9 mouse cellular contexts compared by ENCODE assay signal in genomic region chr7:29471309-29471708, GRCm38 (mm10). TPM values are rescaled to one million over a fixed set of nuclear protein-coding genes. Genes with fewer than 3 reads are reported as not detected.
DNase-seq lines count a peak whose midpoint lies in the region; ATAC-seq and TF ChIP-seq lines count a peak whose summit lies in the region.
"Had no signal": no experiment of that assay in that cellular context is flagged by ENCODE, and none has a peak within 500 bp of the region (broad histone marks: within the 10 kb centered on the region; RNA-seq: fewer than 3 reads in every experiment).

No protein-coding gene starts in this region.

- no peak overlapping the region for H3K9ac ChIP-seq in liver, embryonic 13.5 days
- H3K9ac ChIP-seq in hindbrain, embryonic 15.5 days: no peak overlapping the region

- peaks cover 33% of the 10 kb centered on the region for H3K4me1 ChIP-seq in liver, embryonic 13.5 days (replicated peaks)
- peaks cover 37% of the 10 kb centered on the region for H3K4me1 ChIP-seq in hindbrain, embryonic 15.5 days (replicated peaks)

- ATAC-seq in liver, embryonic 13.5 days (ENCODE audit: low read depth): peak; percentile 32; the same call in 1 of the 2 replicates
- no peak for ATAC-seq in hindbrain, embryonic 15.5 days (ENCODE audit: low FRiP score, low read depth)

- DNase-seq in liver, embryonic 13.5 days: peak; percentile 13
- no peak for DNase-seq in liver
- DNase-seq in large intestine, adult 2 months (ENCODE audit: low read depth, low spot score): peak; percentile 74
- peak; percentile 47 to 49 for DNase-seq in thymus, postnatal 10 days (ENCODE audit: low spot score in 2 of 2)
- DNase-seq in right cerebral cortex, postnatal 14 days: no peak
- no peak for DNase-seq in gastrocnemius, adult 2 months
- no peak for DNase-seq in heart, adult 8-10 months (ENCODE audit: low spot score)
- DNase-seq: layer of hippocampus, postnatal 36 days had no signal

- no peaks in the 10 kb centered on the region for H3K36me3 ChIP-seq in liver, embryonic 13.5 days
- no peaks in the 10 kb centered on the region for H3K36me3 ChIP-seq in hindbrain, embryonic 15.5 days

- H3K27me3 ChIP-seq in liver, embryonic 13.5 days: no peaks in the 10 kb centered on the region
- no peaks in the 10 kb centered on the region for H3K27me3 ChIP-seq in hindbrain, embryonic 15.5 days

- 57% methylated on average over 7 of the region's 7 CpGs for WGBS in liver, embryonic 13.5 days (ENCODE audit: insufficient replicate concordance)
- WGBS in hindbrain, embryonic 15.5 days: 58% methylated on average over 7 of the region's 7 CpGs
- WGBS in large intestine, adult 2 months: 19% methylated on average over 7 of the region's 7 CpGs

- no peak for TF ChIP-seq CTCF in gastrocnemius, adult 2 months (IDR thresholded peaks at IDR 0.05)

- no peaks in the 10 kb centered on the region for H3K9me3 ChIP-seq in liver, embryonic 13.5 days (replicated peaks)
- no peaks in the 10 kb centered on the region for H3K9me3 ChIP-seq in hindbrain, embryonic 15.5 days

- no peak overlapping the region for H3K4me3 ChIP-seq in liver, embryonic 13.5 days (replicated peaks)
- H3K4me3 ChIP-seq in hindbrain, embryonic 15.5 days: no peak overlapping the region
- no peak overlapping the region for H3K4me3 ChIP-seq in gastrocnemius, adult 2 months

- no peak overlapping the region for H3K27ac ChIP-seq in liver, embryonic 13.5 days
- peak overlapping the region; percentile 7; the same call in 1 of the 2 replicates for H3K27ac ChIP-seq in hindbrain, embryonic 15.5 days (replicated peaks)
- H3K27ac ChIP-seq in gastrocnemius, adult 2 months: no peak overlapping the region

- H3K4me2 ChIP-seq in liver, embryonic 13.5 days: no peak overlapping the region
- no peak overlapping the region for H3K4me2 ChIP-seq in hindbrain, embryonic 15.5 days

- intact Hi-C loops in gastrocnemius, adult 2 months (cut with DNase I): no loop called here

RNA-seq across cellular contexts. Expression of gene Sipa1l3, which starts 47.1 kb away (rescaled TPM):
- 2.6 and 3.0 TPM in 2 replicates for polyA plus RNA-seq in liver, embryonic 13.5 days (2015; fragmentation: Nextera tagmentation; extraction: Ambion mirVana)
- 22.4 and 23.3 TPM in 2 replicates for polyA plus RNA-seq in hindbrain, embryonic 15.5 days (2015; fragmentation: Nextera tagmentation; extraction: Ambion mirVana)
- 46.5 and 86.4 TPM in 2 replicates for polyA plus RNA-seq in large intestine, adult 2 months (2012; rRNA removed)
- total RNA-seq in gastrocnemius, adult 2 months (2021): 1 to 10 TPM; 7.0 to 9.2 TPM
- 10 to 100 TPM in 1 of 4 experiments, 1 to 10 TPM in 3; 6.8 to 10.3 (median 8.2) TPM for total RNA-seq in heart, adult 8-10 months (2022)

Comparison
In these comparisons a context has a peak if more than half of its experiments do, and no peak if none do; other contexts are left out.
1. DNase-seq: peak in liver, embryonic 13.5 days (single experiment), large intestine, adult 2 months (single experiment) and thymus, postnatal 10 days (2 of 2); none in liver (single experiment), right cerebral cortex, postnatal 14 days (single experiment), gastrocnemius, adult 2 months (single experiment) and heart, adult 8-10 months (single experiment).